Mouse (Mus musculus) stomach, postnatal 0 days (tissue): ENCODE measurements around the gene Zfp428.

ENCODE experiments used
- CTCF ChIP-seq: IDR thresholded peaks from 2 replicates; pipeline ENCODE4 v1.5.1; 2016; ENCODE audit warnings: antibody characterized with exemption, low read depth, mild to moderate bottlenecking, moderate library complexity
- EP300 ChIP-seq: optimal IDR thresholded peaks from 2 replicates; pipeline ENCODE3; 2016; ENCODE audit warnings: antibody characterized with exemption

DNA sequence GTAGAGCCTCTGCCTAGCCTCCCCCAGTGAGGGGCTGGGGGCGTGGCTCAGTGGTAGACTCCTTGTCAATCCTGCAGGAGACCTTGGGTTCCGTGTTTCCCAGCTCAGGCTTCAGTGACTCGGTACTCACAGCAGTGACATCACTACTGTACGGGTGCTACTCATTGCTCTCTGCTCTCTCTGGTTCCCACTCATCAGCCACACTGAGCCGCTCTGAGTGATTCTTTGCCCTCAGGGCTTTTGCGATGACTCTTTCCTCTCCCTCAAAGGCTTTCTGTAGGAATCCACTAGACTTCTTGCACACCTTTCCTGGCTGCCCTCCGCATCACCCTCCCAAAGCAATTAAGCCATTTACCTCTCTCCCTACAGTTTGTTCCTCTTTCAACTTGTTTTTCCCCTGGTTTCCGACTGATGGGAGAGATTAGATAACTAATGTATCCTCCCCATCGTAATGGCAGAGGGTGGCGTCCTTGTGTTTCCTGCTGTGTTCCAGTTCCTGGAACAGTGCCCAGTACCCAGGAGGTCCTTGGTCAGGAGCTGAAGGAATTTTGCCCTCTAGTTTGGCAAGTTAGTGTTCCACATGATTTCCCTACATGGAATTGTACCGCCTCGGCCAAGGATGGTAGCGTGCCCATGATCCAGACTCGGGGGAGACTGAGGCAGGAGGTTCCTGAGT lies 45.3 kb upstream of the Zfp428 start:
- TF ChIP-seq CTCF (no peak), EP300 (no peak)
